ENCODE assay signal across 8 mouse cellular contexts in the genomic region with DNA sequence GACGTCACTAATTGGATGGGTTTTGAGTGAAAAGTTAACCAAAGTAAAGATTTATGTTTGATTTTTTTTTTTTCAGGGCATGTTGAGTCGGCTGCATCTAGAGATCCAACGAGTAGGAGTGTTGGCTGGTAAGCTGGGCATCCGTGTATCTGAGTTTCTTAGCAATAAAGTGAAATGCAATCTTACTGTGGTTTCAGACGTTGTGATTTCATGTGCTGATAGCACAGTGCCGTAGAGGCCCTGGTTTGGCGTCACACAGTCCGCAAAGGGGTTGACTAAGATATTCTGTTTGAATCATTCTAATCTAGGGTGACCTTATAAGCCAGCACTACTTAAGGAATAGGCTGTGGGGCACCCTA. TPM values are rescaled to one million over a fixed set of nuclear protein-coding genes. Genes with fewer than 3 reads are reported as not detected.
DNase-seq lines count a peak whose midpoint lies in the region; ATAC-seq lines count a peak whose summit lies in the region.

No protein-coding gene starts in this region.

- no peak for DNase-seq in kidney, postnatal 14 days
- peak; percentile 34 for DNase-seq in T-cell, adult 2 months (ENCODE audit: low spot score)
- no peak for DNase-seq in right cerebral cortex, postnatal 14 days
- DNase-seq in adrenal gland, postnatal 14 days = no peak
- DNase-seq in left cerebral cortex, postnatal 10 days (ENCODE audit: extremely low spot score in 1 of 2, low spot score in 2 of 2) = no peak

- H3K9ac ChIP-seq in kidney, embryonic 15.5 days = peak overlapping the region; percentile 61
- H3K9ac ChIP-seq in hindbrain, embryonic 13.5 days = peak overlapping the region; percentile 83
- peak overlapping the region; percentile 57 for H3K9ac ChIP-seq in midbrain, embryonic 15.5 days

- no peak for ATAC-seq in kidney, embryonic 15.5 days (replicated peaks; ENCODE audit: low FRiP score)
- no peak for ATAC-seq in hindbrain, embryonic 13.5 days (ENCODE audit: low FRiP score)
- no peak for ATAC-seq in midbrain, embryonic 15.5 days (replicated peaks)

- H3K4me1 ChIP-seq in kidney, embryonic 15.5 days = peaks cover 73% of the 10 kb centered on the region
- H3K4me1 ChIP-seq in hindbrain, embryonic 13.5 days (replicated peaks) = peaks cover 77% of the 10 kb centered on the region
- H3K4me1 ChIP-seq in midbrain, embryonic 15.5 days = peaks cover 68% of the 10 kb centered on the region

- peaks cover 24% of the 10 kb centered on the region for H3K36me3 ChIP-seq in kidney, embryonic 15.5 days
- peaks cover 18% of the 10 kb centered on the region for H3K36me3 ChIP-seq in hindbrain, embryonic 13.5 days
- H3K36me3 ChIP-seq in midbrain, embryonic 15.5 days (replicated peaks) = no peaks in the 10 kb centered on the region

- peak overlapping the region; percentile 82 for H3K4me2 ChIP-seq in kidney, embryonic 15.5 days
- peak overlapping the region; percentile 83 for H3K4me2 ChIP-seq in hindbrain, embryonic 13.5 days
- peak overlapping the region; percentile 81 for H3K4me2 ChIP-seq in midbrain, embryonic 15.5 days

- intact Hi-C loops in left cerebral cortex, postnatal 10 days (cut with DNase I) = no loop called here

- H3K9me3 ChIP-seq in kidney, embryonic 15.5 days (replicated peaks) = no peaks in the 10 kb centered on the region
- no peaks in the 10 kb centered on the region for H3K9me3 ChIP-seq in hindbrain, embryonic 13.5 days
- H3K9me3 ChIP-seq in midbrain, embryonic 15.5 days = no peaks in the 10 kb centered on the region

- WGBS in kidney, embryonic 15.5 days = under 1% methylated on average over 8 of the region's 8 CpGs
- 0% methylated on average over 8 of the region's 8 CpGs for WGBS in hindbrain, embryonic 13.5 days
- under 1% methylated on average over 8 of the region's 8 CpGs for WGBS in midbrain, embryonic 15.5 days

- no peaks in the 10 kb centered on the region for H3K27me3 ChIP-seq in kidney, embryonic 15.5 days
- peaks cover 11% of the 10 kb centered on the region; the same call in 1 of the 2 replicates for H3K27me3 ChIP-seq in hindbrain, embryonic 13.5 days
- H3K27me3 ChIP-seq in midbrain, embryonic 15.5 days (replicated peaks) = no peaks in the 10 kb centered on the region

- peak overlapping the region; percentile 75 for H3K4me3 ChIP-seq in kidney, embryonic 15.5 days (replicated peaks)
- H3K4me3 ChIP-seq in hindbrain, embryonic 13.5 days = peak overlapping the region; percentile 62
- peak overlapping the region; percentile 59 for H3K4me3 ChIP-seq in midbrain, embryonic 15.5 days

- peak overlapping the region; percentile 83 for H3K27ac ChIP-seq in kidney, embryonic 15.5 days
- H3K27ac ChIP-seq in hindbrain, embryonic 13.5 days = peak overlapping the region; percentile 87
- H3K27ac ChIP-seq in midbrain, embryonic 15.5 days = peak overlapping the region; percentile 89

RNA-seq across cellular contexts. Expression of gene Traf7, which starts 0.8 kb away (rescaled TPM):
- 85.8 and 96.1 TPM in 2 replicates for polyA plus RNA-seq in kidney, embryonic 15.5 days (2015; fragmentation: Nextera tagmentation; extraction: Ambion mirVana)
- polyA plus RNA-seq in hindbrain, embryonic 13.5 days (2015; fragmentation: Nextera tagmentation; extraction: Ambion mirVana) = 86.0 and 89.9 TPM in 2 replicates
- polyA plus RNA-seq in midbrain, embryonic 15.5 days (2015; fragmentation: Nextera tagmentation; extraction: Ambion mirVana) = 108 and 112 TPM in 2 replicates
- total RNA-seq in adrenal gland, postnatal 14 days (2021) = 85.4 and 101 TPM in 2 replicates
- 100 to 1,000 TPM; 105 to 107 TPM for total RNA-seq in left cerebral cortex, postnatal 10 days (2021)

RNA-seq across cellular contexts. Expression of gene Rab26, which starts 5.5 kb away (rescaled TPM):
- 2.8 TPM in 2 replicates for polyA plus RNA-seq in kidney, embryonic 15.5 days (2015; fragmentation: Nextera tagmentation; extraction: Ambion mirVana)
- polyA plus RNA-seq in hindbrain, embryonic 13.5 days (2015; fragmentation: Nextera tagmentation; extraction: Ambion mirVana) = 2.8 and 3.1 TPM in 2 replicates
- polyA plus RNA-seq in midbrain, embryonic 15.5 days (2015; fragmentation: Nextera tagmentation; extraction: Ambion mirVana) = 8.4 and 8.8 TPM in 2 replicates
- 1.1 and 1.8 TPM in 2 replicates for total RNA-seq in adrenal gland, postnatal 14 days (2021)
- 10 to 100 TPM; 22.6 to 29.8 TPM for total RNA-seq in left cerebral cortex, postnatal 10 days (2021)

RNA-seq across cellular contexts. Expression of gene Pkd1, which starts 21.1 kb away (rescaled TPM):
- polyA plus RNA-seq in kidney, embryonic 15.5 days (2015; fragmentation: Nextera tagmentation; extraction: Ambion mirVana) = 21.3 and 21.9 TPM in 2 replicates
- polyA plus RNA-seq in hindbrain, embryonic 13.5 days (2015; fragmentation: Nextera tagmentation; extraction: Ambion mirVana) = 20.1 and 21.6 TPM in 2 replicates
- polyA plus RNA-seq in midbrain, embryonic 15.5 days (2015; fragmentation: Nextera tagmentation; extraction: Ambion mirVana) = 29.0 and 29.8 TPM in 2 replicates
- 42.2 and 44.3 TPM in 2 replicates for total RNA-seq in adrenal gland, postnatal 14 days (2021)
- total RNA-seq in left cerebral cortex, postnatal 10 days (2021) = 10 to 100 TPM; 60.8 to 66.7 TPM

RNA-seq across cellular contexts. Expression of gene Caskin1, which starts 40.1 kb away (rescaled TPM):
- polyA plus RNA-seq in kidney, embryonic 15.5 days (2015; fragmentation: Nextera tagmentation; extraction: Ambion mirVana) = 1.8 and 2.3 TPM in 2 replicates
- polyA plus RNA-seq in hindbrain, embryonic 13.5 days (2015; fragmentation: Nextera tagmentation; extraction: Ambion mirVana) = 32.8 and 34.3 TPM in 2 replicates
- polyA plus RNA-seq in midbrain, embryonic 15.5 days (2015; fragmentation: Nextera tagmentation; extraction: Ambion mirVana) = 50.3 and 52.9 TPM in 2 replicates
- 14.8 and 16.1 TPM in 2 replicates for total RNA-seq in adrenal gland, postnatal 14 days (2021)
- total RNA-seq in left cerebral cortex, postnatal 10 days (2021) = 100 to 1,000 TPM; 161 to 162 TPM

RNA-seq across cellular contexts. Expression of gene Mlst8, which starts 49.7 kb away (rescaled TPM):
- polyA plus RNA-seq in kidney, embryonic 15.5 days (2015; fragmentation: Nextera tagmentation; extraction: Ambion mirVana) = 29.0 and 36.1 TPM in 2 replicates
- 35.5 and 36.1 TPM in 2 replicates for polyA plus RNA-seq in hindbrain, embryonic 13.5 days (2015; fragmentation: Nextera tagmentation; extraction: Ambion mirVana)
- 40.6 and 43.7 TPM in 2 replicates for polyA plus RNA-seq in midbrain, embryonic 15.5 days (2015; fragmentation: Nextera tagmentation; extraction: Ambion mirVana)
- total RNA-seq in adrenal gland, postnatal 14 days (2021) = 19.5 and 23.3 TPM in 2 replicates
- total RNA-seq in left cerebral cortex, postnatal 10 days (2021) = 10 to 100 TPM; 31.6 to 37.4 TPM
